Mouse (Mus musculus): Measurements from ENCODE around the gene Pank1. TPM values are rescaled to one million over a fixed set of nuclear protein-coding genes. Genes with fewer than 3 reads are reported as not detected.

Gene Pank1
- polyA plus RNA-seq, 1 experiment = not detected

DNA sequence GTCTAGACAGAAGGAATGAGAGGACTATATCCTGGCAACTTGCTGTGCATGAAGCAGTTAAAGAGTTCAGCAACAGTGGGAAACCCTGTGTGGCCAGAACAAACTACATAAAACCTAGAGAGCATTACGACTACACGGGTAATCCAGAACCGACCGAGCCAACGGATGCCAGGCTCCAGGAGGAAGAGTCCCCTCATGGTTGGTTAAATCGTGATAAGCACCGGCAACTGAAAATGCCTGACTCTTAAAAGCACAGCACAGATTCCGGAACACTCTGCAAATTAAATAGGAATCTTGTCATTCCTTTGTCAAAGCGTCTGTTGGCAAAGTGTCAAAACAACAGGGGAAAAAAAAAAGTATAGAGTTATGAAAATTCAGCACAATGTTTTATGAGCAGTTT lies 35.2 kb downstream of the Pank1 start:
- Histone ChIP-seq H3K36me3 (ENCODE audit: control insufficient read depth) (peaks cover 3% of the 10 kb centered on the region), H3K9me3 (ENCODE audit: control insufficient read depth, low read length) (no peaks in the 10 kb centered on the region), H3K27me3 (ENCODE audit: control insufficient read depth) (no peaks in the 10 kb centered on the region), H3K4me3 (replicated peaks) (no peak overlapping the region), H3K4me1 (ENCODE audit: control insufficient read depth) (peaks cover 34% of the 10 kb centered on the region)
- TF ChIP-seq TAL1 (IDR thresholded peaks at IDR 0.05; ENCODE audit: low read length) = no peak
- no peak for TF ChIP-seq GATA1 (IDR thresholded peaks at IDR 0.05; ENCODE audit: low read length)

DNA sequence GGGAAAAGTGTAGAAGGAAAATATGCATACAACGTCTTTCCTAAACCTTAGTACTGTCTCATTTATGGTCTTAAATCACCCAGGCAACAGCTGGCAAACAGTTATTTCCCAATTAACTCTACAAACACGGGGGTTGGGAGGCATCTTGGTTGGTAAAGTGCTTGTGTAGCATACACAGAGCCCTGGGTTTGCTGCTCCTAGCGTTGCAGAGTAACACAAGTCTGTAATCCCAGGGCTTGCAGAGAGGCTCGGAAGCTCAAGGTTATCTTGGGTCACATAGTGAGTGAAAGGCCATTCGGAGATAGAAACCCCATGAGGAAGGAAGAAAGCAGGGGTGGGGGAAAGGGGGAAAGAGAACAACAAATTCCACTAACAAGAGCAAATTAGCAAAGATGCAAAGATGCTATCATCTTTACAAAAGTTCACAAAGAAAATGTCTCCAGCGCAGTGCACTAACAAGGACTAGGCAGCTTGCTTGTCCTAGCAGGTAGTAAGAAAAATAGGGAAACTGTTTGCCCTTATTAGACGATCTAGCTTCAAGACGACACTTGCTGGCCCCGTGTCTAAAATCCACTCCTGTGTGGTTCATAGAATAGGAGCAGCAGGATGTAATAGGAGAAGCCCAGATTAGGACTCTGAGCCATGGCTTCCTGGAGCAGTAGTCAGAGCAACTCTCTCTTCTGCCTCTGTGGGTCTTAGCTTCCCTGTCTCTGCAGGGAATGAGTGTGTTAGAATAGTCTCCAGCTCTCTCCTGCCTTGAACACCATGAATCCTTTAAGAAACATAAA lies 37.3 kb downstream of the Pank1 start:
- H3K27me3 ChIP-seq (ENCODE audit: control insufficient read depth) = no peaks in the 10 kb centered on the region
- H3K36me3 ChIP-seq (ENCODE audit: control insufficient read depth) = peaks cover 3% of the 10 kb centered on the region
- peaks cover 27% of the 10 kb centered on the region for H3K4me1 ChIP-seq (ENCODE audit: control insufficient read depth)
- H3K9me3 ChIP-seq (ENCODE audit: control insufficient read depth, low read length) = no peaks in the 10 kb centered on the region
- no peak overlapping the region for H3K4me3 ChIP-seq (replicated peaks)
- TF ChIP-seq TAL1 (IDR thresholded peaks at IDR 0.05; ENCODE audit: low read length) = no peak
- no peak for TF ChIP-seq GATA1 (IDR thresholded peaks at IDR 0.05; ENCODE audit: low read length)

DNA sequence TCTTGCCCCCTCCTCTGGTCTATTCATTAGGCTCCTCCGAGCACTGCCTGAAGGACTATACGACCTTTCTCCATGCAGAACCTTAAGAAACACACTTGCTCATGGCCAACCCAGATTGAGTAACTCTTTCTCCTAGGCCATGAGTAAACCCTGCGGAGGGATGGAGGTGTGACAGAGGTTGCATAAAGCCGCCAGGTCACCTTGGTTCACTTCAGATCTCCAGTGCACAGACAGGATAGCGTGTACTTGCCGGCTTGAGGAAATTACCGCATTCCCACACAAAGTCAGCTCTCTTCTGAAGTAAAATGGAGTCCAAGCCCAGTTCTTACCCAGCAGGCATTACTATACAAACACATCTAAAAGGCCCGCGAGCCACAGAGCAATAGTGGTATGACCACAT lies 40.6 kb downstream of the Pank1 start:
- peaks cover 2% of the 10 kb centered on the region; the same call in 1 of the 2 replicates for H3K4me1 ChIP-seq (ENCODE audit: control insufficient read depth)
- no peaks in the 10 kb centered on the region for H3K9me3 ChIP-seq (ENCODE audit: control insufficient read depth, low read length)
- TF ChIP-seq TAL1 (IDR thresholded peaks at IDR 0.05; ENCODE audit: low read length) (no peak), GATA1 (IDR thresholded peaks at IDR 0.05; ENCODE audit: low read length) (no peak)
- no peaks in the 10 kb centered on the region for H3K27me3 ChIP-seq (ENCODE audit: control insufficient read depth)
- H3K4me3 ChIP-seq (replicated peaks) = no peak overlapping the region
- H3K36me3 ChIP-seq (ENCODE audit: control insufficient read depth) = peaks cover 3% of the 10 kb centered on the region

DNA sequence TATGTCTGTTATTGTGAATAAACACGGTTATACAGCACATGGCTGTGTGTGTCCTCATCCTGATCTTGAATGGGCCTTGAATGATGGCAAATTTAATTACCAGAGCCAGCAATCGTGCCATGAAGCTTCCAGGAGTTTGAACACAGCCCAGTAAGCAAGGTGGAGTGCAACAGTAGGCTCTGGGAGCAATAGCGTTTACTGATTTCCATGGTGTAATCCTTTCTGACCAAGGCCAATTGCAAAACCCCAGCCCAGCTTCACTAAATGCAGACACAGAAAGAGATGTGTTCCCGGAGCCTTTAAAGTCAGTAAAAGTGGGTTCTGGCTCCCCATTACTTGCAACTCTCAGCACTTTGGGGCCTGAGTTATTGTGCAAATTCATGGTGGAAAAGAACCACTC lies 47.6 kb downstream of the Pank1 start:
- H3K4me1 ChIP-seq (ENCODE audit: control insufficient read depth) = no peaks in the 10 kb centered on the region
- H3K9me3 ChIP-seq (ENCODE audit: control insufficient read depth, low read length) = no peaks in the 10 kb centered on the region
- no peak overlapping the region for H3K4me3 ChIP-seq (replicated peaks)
- no peak for TF ChIP-seq GATA1 (IDR thresholded peaks at IDR 0.05; ENCODE audit: low read length)
- TF ChIP-seq TAL1 (IDR thresholded peaks at IDR 0.05; ENCODE audit: low read length) = no peak
- H3K27me3 ChIP-seq (ENCODE audit: control insufficient read depth) = no peaks in the 10 kb centered on the region
- no peaks in the 10 kb centered on the region for H3K36me3 ChIP-seq (ENCODE audit: control insufficient read depth)

DNA sequence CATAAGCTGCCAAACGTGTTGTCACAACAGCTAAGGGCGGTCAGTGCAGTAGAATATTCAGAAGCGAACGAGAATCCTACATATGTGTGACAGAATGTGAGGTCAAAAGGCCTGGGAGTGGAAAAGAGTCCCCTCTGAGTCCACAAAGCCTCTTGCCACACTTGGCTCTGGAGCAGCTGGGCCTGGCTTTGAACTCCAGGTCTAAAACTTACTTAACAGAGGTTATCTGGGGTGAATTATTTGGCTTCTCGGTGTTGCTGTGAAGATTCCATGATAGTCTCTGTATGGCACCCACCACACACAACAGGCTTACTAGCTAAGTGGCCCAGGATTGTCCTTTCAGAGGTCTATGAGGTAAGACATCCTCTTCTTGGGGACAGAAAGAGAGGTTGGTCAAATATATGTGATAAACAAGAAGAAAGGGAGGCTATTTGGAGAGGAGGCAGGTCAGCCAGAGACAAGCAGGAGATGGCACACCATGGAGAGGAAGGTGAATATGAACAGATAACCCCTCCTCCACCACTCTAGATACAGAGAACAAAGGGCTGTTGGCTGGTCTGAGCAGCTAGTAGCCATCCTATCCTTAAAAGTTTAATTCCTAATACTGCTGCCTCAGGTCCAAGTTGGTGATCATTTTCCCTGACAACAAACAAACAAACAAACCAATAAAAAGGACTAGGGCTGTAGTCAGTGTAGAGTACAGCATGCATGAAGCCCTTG lies 51.2 kb downstream of the Pank1 start:
- Histone ChIP-seq H3K4me1 (ENCODE audit: control insufficient read depth) (no peaks in the 10 kb centered on the region), H3K9me3 (ENCODE audit: control insufficient read depth, low read length) (no peaks in the 10 kb centered on the region), H3K36me3 (ENCODE audit: control insufficient read depth) (no peaks in the 10 kb centered on the region; the same call in 1 of the 2 replicates), H3K4me3 (replicated peaks) (no peak overlapping the region), H3K27me3 (ENCODE audit: control insufficient read depth) (no peaks in the 10 kb centered on the region)
- TF ChIP-seq GATA1 (IDR thresholded peaks at IDR 0.05; ENCODE audit: low read length) (no peak), TAL1 (IDR thresholded peaks at IDR 0.05; ENCODE audit: low read length) (no peak)

DNA sequence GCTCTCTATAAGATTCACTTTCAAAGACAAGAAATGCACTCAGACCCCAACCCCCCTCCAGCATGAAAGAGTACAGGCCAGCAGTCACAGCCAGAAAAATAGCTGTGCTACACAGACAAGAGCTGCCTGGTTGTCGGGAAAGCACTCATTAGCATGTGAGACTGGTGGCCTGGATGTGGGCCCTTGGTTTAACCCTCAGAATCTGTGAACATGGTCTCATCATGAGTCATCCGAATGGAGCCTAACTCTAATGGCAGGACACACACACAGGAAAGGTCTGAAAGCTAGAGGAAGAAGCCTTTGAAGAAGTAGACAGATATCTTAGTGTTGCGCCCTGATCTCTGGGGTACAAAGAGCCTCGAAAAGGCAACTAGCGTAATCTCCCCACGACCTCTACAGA lies 51.8 kb downstream of the Pank1 start:
- H3K27me3 ChIP-seq (ENCODE audit: control insufficient read depth) = no peaks in the 10 kb centered on the region
- no peak overlapping the region for H3K4me3 ChIP-seq (replicated peaks)
- no peaks in the 10 kb centered on the region; the same call in 1 of the 2 replicates for H3K36me3 ChIP-seq (ENCODE audit: control insufficient read depth)
- TF ChIP-seq TAL1 (IDR thresholded peaks at IDR 0.05; ENCODE audit: low read length) (no peak), GATA1 (IDR thresholded peaks at IDR 0.05; ENCODE audit: low read length) (no peak)
- no peaks in the 10 kb centered on the region for H3K9me3 ChIP-seq (ENCODE audit: control insufficient read depth, low read length)
- no peaks in the 10 kb centered on the region for H3K4me1 ChIP-seq (ENCODE audit: control insufficient read depth)

DNA sequence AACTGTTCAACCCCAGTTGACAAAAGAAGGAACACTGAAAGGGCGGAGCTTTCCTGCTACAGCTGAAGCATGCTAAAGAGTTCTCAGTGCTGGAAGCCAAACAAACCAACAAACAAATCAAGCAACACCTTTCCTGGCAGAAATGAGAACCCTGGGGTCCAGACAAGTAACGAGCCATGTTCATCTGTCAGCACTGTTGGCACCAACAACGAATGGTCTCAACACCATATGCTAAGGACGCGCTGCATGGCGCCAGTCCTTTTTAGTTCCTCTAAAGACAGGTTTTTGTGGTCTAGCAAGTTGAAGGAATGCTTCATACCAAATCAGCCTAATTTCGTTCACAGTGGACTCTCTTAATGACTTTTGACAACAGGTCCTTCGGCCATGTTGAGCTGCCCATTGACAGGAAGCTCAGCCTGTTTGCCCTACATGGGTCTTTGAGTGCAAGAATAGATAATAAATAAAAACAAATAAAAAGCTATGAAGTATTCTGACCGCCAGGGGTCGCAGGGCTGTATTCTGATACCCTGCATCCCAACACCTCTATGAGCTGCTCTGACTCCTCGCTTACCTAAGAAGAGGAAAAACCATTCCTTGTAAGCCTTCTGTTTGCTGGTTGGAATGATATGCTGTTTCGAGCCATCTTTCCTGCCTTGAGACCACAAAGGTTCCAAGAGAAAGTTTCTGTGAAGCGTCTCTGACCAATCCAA lies 53.2 kb downstream of the Pank1 start:
- no peaks in the 10 kb centered on the region for H3K9me3 ChIP-seq (ENCODE audit: control insufficient read depth, low read length)
- H3K36me3 ChIP-seq (ENCODE audit: control insufficient read depth) = no peaks in the 10 kb centered on the region; the same call in 1 of the 2 replicates
- no peaks in the 10 kb centered on the region for H3K4me1 ChIP-seq (ENCODE audit: control insufficient read depth)
- no peaks in the 10 kb centered on the region for H3K27me3 ChIP-seq (ENCODE audit: control insufficient read depth)
- H3K4me3 ChIP-seq (replicated peaks) = no peak overlapping the region
- TF ChIP-seq TAL1 (IDR thresholded peaks at IDR 0.05; ENCODE audit: low read length) (no peak), GATA1 (IDR thresholded peaks at IDR 0.05; ENCODE audit: low read length) (no peak)

DNA sequence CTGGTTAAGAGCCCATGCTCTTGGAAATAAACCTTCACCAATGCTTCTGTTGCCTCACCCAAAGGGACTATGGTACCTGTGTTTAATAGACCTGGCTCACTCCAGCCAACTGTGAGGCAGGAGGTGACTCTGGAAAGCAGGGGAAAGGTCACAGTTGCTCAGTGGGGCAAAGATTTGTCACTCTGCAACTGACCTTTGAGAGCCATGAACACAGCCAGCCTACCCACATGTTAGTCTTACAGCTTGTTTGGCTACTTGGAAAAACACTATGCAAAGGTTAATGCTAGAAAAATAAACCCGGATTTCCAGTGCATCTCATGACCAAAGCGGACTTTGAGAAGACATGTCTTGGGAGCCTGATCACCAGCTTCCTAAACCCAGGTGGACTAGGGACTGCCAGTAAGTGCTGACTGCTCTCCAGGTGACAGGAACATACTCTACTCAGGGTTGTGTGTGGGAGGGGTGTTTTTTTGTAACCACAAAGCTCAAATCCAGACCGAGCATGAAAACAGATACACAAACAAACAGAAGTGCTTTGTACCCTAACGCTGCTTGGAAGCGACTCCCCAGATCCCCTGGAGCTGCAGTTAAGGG lies 59.6 kb downstream of the Pank1 start:
- Histone ChIP-seq H3K4me3 (replicated peaks) (no peak overlapping the region), H3K4me1 (ENCODE audit: control insufficient read depth) (no peaks in the 10 kb centered on the region), H3K9me3 (ENCODE audit: control insufficient read depth, low read length) (no peaks in the 10 kb centered on the region), H3K36me3 (ENCODE audit: control insufficient read depth) (no peaks in the 10 kb centered on the region), H3K27me3 (ENCODE audit: control insufficient read depth) (no peaks in the 10 kb centered on the region)
- TF ChIP-seq TAL1 (IDR thresholded peaks at IDR 0.05; ENCODE audit: low read length) (no peak), GATA1 (IDR thresholded peaks at IDR 0.05; ENCODE audit: low read length) (no peak)
